19 mouse cellular contexts compared by ENCODE assay signal in genomic region chr7:121289737-121290136, GRCm38 (mm10).
DNase-seq lines count a peak whose midpoint lies in the region.
"Had no signal": no experiment of that assay in that cellular context is flagged by ENCODE, and none has a peak within 500 bp of the region (broad histone marks: within the 10 kb centered on the region; RNA-seq: fewer than 3 reads in every experiment).

No protein-coding gene starts in this region.

- peak; percentile 12 to 20 for DNase-seq in left cerebral cortex, adult 18-20 months (ENCODE audit: low spot score in 2 of 2)
- no peak for DNase-seq in left cerebral cortex, adult 11 months (ENCODE audit: low spot score)
- peak; percentile 59 for DNase-seq in right cerebral cortex, adult 18-20 months
- no peak for DNase-seq in right cerebral cortex, postnatal 4 days
- DNase-seq in brain, adult 2 months (ENCODE audit: low read depth, low spot score): peak; percentile 66
- no peak for DNase-seq in gastrocnemius, adult 8-10 months (ENCODE audit: low spot score in 2 of 2)
- DNase-seq: adrenal gland, postnatal 10 days; adrenal gland, postnatal 36 days; B cell, adult 2 months; cerebellum, adult 11 months; cerebellum, adult 2 months; cerebellum, adult 9-11 months; cerebellum, postnatal 25 days; forebrain, postnatal 0 days; gastrocnemius, adult 2 months; gastrocnemius, postnatal 25 days; heart, adult 18-20 months; heart, postnatal 10 days; heart, postnatal 36 days had no signal

Comparison
In these comparisons a context has a peak if more than half of its experiments do, and no peak if none do; other contexts are left out.
1. DNase-seq: peak in left cerebral cortex, adult 18-20 months (2 of 2), right cerebral cortex, adult 18-20 months (single experiment) and brain, adult 2 months (single experiment); none in left cerebral cortex, adult 11 months (single experiment), right cerebral cortex, postnatal 4 days (single experiment) and gastrocnemius, adult 8-10 months (0 of 2).